Mouse (Mus musculus) heart, postnatal 36 days (tissue): ENCODE results near the gene Cela3b. TPM values are rescaled to one million over a fixed set of nuclear protein-coding genes. Genes with fewer than 3 reads are reported as not detected.

Experiments used
- DNase-seq, 2 experiments: peaks; one replicate each; pipeline ENCODE4 v3.0.0; 2021 to 2022
- intact Hi-C: fragments of 180-260 bp; cut with DNase I; formaldehyde crosslinking; loops from one replicate; pipeline ENCODE4 v1.15.1; 2025
- total RNA-seq, 2 experiments: library from RNA; stranded (reverse); gene quantifications; 2 replicates each; pipeline ENCODE4 v1.2.3; 2021

The Cela3b gene
- total RNA-seq, 2 experiments from 2014 or later: not detected

DNA sequence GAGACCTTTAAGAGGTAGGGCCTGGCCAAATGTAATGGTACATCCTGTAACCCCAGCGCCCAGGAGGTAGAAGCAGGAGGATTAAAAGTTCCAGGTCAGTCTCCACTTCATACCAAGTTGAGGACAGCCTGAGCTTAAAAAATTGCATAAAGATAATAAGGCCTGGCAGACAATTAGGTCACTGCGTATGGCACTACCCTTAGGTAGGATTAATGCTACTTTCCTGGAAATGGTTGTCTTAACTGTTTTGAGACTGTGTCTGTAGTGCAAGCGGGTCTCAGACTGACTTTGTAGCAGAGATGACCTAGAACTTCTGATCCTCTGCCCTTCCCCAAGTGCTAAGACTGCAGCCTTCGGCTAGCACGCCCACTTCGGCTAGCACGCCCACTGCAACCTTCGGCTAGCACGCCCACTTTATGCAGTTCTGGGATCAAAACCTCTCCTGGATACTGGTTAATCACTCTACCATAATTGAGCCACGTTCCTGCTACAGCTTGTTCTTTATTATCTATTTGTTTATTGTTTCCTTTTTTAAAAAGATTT, 50.6 kb downstream of the Cela3b start:
- no peak for DNase-seq
- intact Hi-C loops: no loop called here

GRCm38 (mm10) chr4:137379085-137379484, 51.3 kb downstream of the Cela3b start:
- intact Hi-C loops: no loop called here
- DNase-seq: no peak

GRCm38 (mm10) chr4:137377526-137378304, 52.6 kb downstream of the Cela3b start:
- DNase-seq: no peak
- intact Hi-C loops: no loop called here

- no peak for DNase-seq
- intact Hi-C loops: no loop called here
Observed at GRCm38 (mm10) chr4:137376778-137377177, 53.6 kb downstream of the Cela3b start.

DNA sequence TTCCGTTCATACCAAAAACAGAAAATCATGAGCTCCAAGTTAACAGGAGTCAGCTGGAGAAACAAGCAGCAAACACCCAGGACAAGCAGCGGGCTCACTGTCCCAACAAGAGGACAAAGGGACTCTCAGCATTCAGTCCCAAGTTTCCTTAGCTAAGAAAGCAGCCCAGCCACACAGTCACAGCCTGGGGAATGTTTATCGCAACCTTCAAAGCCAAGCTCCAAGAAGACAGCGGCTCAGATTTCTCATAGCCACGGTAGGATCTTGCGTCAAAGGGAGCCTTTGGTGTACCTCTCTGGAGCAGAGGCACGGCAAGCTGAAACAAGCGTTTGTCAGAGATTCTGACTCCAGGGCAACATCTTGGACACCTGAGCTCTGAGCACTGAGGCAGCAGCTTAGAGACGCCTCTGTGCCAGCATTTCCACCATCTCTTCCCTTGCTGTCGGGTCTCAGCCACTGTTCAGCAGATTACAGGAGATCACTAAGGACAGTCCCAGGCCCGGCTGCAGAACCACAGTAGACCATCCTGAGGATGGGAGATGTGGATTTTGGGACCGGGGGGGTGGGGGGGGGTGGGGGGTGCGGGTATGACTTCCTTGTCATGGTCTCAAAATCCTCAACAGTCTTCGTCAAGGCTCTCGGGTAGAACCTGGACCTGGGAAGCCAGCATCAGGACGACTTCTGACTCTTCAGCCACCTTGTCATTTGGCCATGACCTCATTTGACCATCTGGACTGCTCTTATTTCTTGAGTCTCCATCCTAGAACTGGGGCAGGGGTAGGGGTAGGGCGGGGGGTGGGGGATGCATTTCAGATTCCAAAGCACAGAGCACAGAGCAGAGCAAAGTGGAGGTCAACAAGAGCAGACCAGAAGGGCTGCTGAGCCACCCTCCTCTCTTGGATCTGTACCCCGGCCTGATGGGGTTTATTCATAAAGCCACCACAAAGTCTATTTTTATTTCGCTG, 54.7 kb downstream of the Cela3b start:
- intact Hi-C loops: no loop called here
- DNase-seq: no peak

DNA sequence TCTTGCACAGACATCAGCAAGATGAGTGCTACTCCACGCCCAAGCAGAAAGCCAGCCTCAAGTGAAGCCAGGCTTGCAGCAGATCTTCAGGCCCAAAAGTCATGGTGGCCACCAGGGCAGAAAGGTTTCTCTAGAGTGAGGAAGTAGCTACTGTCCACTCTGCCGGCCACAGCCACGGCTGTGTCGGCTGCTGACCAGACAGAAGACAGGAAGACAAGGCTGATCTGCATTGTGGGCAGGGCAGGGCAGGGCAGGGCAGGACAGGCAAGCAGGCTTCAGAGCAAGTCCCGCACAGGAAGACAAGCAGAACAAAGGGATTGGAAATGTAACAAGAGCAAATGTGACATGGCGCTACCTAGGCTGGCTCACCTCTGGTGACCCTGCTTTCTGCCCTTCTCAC, 56.6 kb downstream of the Cela3b start:
- intact Hi-C loops: no loop called here
- DNase-seq: peak in 1 of 2 experiments; percentile 25

DNA sequence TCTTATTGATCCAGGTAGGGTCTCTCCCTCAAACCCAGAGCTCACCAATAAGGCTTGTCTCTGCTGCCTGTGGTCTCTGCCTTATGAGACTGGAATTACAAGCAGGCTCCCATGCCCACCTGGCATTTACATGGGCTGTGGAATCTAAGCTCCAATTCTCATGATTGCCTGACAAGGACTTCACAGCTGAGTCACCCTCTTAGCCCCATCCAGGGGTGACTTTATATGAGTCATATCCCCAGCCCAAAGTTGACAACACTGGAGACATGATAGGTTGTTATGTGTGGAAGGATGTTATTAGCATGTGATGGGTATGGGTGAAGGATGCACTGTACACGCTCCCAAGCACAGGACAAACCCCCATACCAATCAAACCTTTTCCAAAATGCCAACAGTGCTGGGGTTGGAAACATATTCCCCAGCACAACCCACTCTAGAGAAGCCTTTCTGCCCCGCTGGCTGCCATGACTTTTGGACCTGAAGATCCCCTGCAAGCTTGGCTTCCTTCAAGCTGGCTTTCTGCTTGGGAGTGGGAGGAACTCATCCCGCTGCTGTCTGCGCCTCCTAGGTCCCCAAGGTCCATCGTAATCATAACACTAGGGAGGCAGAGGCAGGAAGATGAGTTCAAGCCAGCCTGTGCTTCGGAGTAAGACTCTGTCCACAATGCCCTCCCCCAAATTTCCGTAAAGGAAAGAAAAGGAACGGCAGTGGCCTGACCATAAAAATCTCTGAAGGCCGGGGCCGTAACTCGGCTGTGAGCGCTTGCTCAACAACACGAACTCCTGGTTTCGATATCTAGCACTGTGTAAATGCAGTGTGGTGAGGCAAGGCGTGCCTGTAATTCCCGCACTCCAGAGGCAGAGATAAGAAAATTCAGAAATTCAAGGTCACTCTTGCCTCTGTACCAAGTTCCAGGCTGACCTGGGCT, 58.5 kb downstream of the Cela3b start:
- intact Hi-C loops: no loop called here
- no peak for DNase-seq

Other genes with a start within 250 kb of the Cela3b start
- under 1 TPM; 0.17 to 0.19 TPM for gene Wnt4, start 153.1 kb downstream of the Cela3b start, total RNA-seq
- gene Cdc42, start 72.8 kb downstream of the Cela3b start, total RNA-seq: 100 to 1,000 TPM; 156 to 160 TPM
- not detected for gene Cela3a, start 20.7 kb downstream of the Cela3b start, total RNA-seq
- gene 1700013G24Rik, start 22.7 kb upstream of the Cela3b start, total RNA-seq: not detected
- 100 to 1,000 TPM; 240 to 255 TPM for gene Hspg2, start 38.2 kb upstream of the Cela3b start, total RNA-seq
- gene Ldlrad2, start 144.0 kb upstream of the Cela3b start, total RNA-seq: not detected
- 10 to 100 TPM; 30.0 to 36.3 TPM for gene Usp48, start 163.2 kb upstream of the Cela3b start, total RNA-seq
- 10 to 100 TPM; 11.4 to 17.6 TPM for gene Rap1gap, start 234.2 kb upstream of the Cela3b start, total RNA-seq